Mouse (Mus musculus) lung, postnatal 36 days (tissue): Measurements from ENCODE around the gene Col8a2.

Source experiments
- DNase-seq: peaks from one replicate; pipeline ENCODE4 v3.0.0; 2022; ENCODE audit warnings: mixed read lengths

The Col8a2 gene

DNA sequence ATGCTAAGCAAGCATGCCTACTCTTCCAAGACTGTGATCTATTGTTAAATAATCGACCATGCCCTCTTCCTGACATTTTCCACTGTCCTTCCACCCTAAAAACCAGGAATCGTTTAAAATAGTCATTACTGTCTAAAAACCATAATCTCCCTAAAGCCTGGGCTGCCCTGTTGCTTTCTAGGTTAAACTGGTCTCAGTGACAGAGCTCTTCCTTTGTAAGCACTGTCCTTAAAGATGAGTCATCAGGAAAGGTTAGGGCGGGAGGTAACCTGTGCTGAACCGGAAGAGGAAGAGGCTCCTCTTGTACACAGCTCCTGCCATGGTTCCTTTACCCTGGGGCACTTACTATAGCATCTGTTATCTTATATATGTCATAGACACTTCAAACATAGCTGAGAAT lies 52.9 kb downstream of the Col8a2 start:
- no peak for DNase-seq

GRCm38 (mm10) chr4:126343451-126343850 lies 56.9 kb downstream of the Col8a2 start:
- no peak for DNase-seq

GRCm38 (mm10) chr4:126360069-126360468 lies 73.5 kb downstream of the Col8a2 start:
- no peak for DNase-seq
